Mouse (Mus musculus) hematopoietic stem cell, adult 5-6 weeks (primary cell): ENCODE results near the gene Nab2. TPM values are rescaled to one million over a fixed set of nuclear protein-coding genes. Genes with fewer than 3 reads are reported as not detected.
"Not testable (repeated sequence)": the region's sequence is repeated elsewhere in the genome, so short reads cannot be mapped to it uniquely, and the experiment has no call there.

ENCODE experiments used
- ATAC-seq, 2 experiments: fragments of 125-278 bp in 1 of 2; replicated peaks in 1 of 2; 2 replicates each; pipeline ENCODE4 v1.8.0; 2016 to 2017; ENCODE audit warnings: inconsistent platforms in 2 of 2, mild to moderate bottlenecking in 2 of 2, moderate number of reproducible peaks in 2 of 2, low read depth in 1 of 2, moderate TSS enrichment in 1 of 2; ENCODE audit not compliant: low FRiP score in 2 of 2, poor library complexity in 2 of 2, severe bottlenecking in 2 of 2, insufficient read depth in 1 of 2, low TSS enrichment in 1 of 2
- total RNA-seq: library from RNA; stranded (forward); fragments of 172-1452, 232-1000 nt; gene quantifications from 2 replicates; pipeline ENCODE4 v1.2.3, GENCODE M21; 2017

Gene Nab2
- total RNA-seq, 1 experiment from 2014 or later: 26.7 TPM

- ATAC-seq: no peak
Measured at GRCm38 (mm10) chr10:127661291-127661914, 7.0 kb downstream of the Nab2 start.

GRCm38 (mm10) chr10:127659551-127659950 lies 8.8 kb downstream of the Nab2 start:
- no peak for ATAC-seq

DNA sequence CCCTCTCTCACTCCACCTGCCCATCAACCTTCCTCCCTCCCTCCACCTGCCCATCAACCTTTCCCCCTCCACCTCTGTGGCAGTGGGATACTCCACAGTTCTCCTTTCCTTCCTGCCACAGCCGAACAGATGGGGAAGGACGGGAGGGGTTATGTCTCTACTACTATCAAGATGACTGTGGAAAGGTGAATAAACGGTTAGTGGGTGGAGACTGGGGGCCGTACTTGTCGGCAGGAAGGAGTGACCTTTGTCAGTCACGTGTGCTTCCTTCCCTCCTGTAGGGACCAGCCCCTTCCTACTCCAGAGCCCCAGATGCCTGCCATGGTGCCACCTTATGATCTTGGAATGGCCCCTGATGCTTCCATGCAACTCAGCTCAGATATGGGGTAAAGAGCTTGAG lies 10.3 kb downstream of the Nab2 start:
- peak in 1 of 2 experiments; percentile 16; a peak in 1 of 4 replicates for ATAC-seq

DNA sequence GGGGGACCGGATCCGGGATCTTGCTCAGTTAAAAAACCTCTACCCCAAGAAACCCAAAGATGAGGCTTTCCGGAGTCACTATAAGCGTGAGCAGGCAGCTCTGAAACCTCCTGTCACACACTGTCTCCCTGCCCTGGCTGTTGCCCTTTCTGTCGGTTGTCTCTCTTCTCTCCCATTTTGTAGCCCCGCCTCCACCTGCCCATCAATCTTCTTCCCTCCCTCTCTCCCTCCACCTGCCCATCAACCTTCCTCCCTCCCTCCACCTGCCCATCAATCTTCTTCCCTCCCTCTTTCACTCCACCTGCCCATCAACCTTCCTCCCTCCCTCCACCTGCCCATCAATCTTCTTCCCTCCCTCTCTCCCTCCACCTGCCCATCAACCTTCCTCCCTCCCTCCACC lies 10.8 kb downstream of the Nab2 start:
- ATAC-seq: not testable (repeated sequence)

- peak; percentile 60 to 62 for ATAC-seq
Measured at GRCm38 (mm10) chr10:127654970-127655579, 13.3 kb downstream of the Nab2 start.

- ATAC-seq: no peak
Measured at GRCm38 (mm10) chr10:127652906-127653638, 15.3 kb downstream of the Nab2 start.

DNA sequence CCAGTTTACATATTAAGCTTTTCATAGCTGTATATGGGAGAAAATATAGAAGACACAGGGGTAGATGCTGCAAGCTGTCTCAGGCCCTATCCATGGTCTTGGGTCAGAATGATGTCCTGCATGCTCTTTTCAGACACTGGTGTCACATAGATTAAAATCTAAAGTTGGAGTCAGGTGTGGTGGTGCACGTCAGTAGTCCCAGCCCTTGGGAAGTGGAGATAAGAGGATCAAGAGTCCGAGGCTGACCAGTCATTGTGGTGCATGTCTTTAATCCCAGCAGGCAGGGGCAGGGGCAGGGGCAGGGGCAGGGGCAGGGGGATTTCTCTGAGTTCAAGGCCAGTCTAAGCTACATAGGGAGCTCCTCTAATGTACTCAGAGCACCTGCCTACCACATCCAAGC lies 22.6 kb downstream of the Nab2 start:
- no peak for ATAC-seq

DNA sequence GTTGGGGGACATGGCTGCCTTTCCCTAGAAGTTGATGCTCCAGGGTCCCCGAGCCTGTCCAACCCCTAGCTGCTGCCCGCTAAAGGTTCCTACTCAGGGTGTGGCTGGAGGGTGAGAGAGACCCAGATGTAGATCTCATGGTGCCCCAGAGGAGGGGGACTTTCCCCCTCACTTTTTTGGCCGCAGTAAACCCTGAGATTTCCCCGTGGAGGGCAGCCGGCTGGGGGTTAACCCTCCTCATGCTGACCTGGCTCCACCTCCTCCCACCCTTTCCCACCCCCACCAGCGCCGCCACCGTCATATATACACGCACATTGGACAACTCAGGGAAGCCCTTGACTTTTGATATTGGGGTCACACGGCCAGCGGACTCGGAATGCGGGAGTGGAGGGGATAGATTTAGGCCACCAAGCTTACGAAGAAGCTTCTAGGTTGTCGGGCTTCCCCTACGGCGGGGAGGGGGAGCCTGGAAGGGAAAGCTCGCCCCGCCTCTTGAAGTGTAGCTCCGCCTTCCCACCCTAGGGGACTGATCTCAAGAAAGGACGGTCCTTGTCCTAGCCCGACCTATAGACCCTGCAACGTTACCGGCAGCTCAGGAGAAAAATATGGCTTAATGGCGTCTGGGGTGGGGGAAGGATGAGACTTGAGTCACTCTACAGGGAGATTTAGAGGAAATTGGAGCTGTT lies 24.7 kb downstream of the Nab2 start:
- peak; percentile 46 to 55 for ATAC-seq

DNA sequence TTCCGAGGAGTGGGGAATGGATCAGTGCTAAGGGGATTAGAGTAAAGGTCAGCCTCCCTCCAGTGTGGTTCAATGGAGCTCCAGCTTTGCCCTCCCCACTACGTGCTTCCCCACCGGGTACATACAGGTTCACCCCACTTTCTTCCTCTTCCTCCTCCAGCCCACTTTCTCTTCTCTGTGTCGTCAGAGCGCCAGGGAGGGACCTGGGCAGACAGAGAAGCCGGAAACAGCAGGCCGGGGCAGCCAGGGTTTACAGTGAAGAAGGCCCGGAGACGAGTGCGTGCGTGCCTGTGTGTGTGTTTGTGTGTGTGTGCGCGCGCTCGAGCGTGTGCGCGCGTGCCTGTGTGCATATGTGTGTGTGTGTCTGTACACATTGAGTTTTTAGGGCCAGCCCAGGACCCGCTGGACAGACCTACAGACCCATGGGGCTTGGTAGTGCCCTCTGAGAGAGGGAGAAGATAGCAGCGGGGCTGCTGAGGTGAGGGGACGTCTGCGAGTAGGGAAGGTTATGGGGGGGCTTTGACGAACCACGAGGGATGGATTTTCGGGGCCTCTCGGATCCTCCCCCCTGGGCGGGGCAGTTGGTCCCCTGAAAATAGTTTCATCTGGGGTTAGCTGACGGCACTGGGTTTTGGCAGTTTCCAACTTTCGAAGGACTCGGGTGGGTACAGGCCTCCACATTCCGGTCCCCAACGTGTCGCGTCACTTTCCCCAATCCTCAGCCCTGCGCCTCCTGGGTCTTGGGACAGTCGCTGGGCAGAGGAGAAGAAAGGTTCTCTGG lies 25.4 kb downstream of the Nab2 start, which contains the start of gene Stat6:
Gene Stat6, plus strand, starts transcription at position 215 of the 781 bp plus-strand sequence.
- ATAC-seq: peak; percentile 88 to 89

GRCm38 (mm10) chr10:127641861-127642771 lies 26.3 kb downstream of the Nab2 start:
- peak; percentile 43 to 52 for ATAC-seq

DNA sequence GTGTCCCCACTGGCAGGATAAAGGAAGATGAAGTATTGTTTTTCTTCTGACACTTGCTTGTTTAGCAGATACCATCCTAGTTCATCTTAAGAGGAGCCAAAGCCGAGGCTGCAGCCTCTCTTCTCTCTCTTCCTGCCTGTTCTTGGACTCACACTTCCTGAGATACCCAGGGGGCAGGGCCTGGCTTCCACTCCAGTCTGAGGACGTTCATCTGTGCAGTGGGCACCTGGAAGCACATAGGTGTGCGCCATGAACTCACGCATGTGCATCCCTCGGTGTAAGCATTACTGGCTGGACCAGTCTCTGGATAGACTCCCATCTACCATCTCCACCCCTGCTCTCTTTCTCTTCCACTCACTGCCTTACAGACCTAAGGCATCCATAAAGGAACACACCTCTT lies 27.9 kb downstream of the Nab2 start:
- no peak for ATAC-seq

- ATAC-seq: no peak
Measured at GRCm38 (mm10) chr10:127632668-127633271, 35.6 kb downstream of the Nab2 start.

GRCm38 (mm10) chr10:127631261-127632214 lies 36.8 kb downstream of the Nab2 start:
- ATAC-seq: peak; percentile 72 to 85

DNA sequence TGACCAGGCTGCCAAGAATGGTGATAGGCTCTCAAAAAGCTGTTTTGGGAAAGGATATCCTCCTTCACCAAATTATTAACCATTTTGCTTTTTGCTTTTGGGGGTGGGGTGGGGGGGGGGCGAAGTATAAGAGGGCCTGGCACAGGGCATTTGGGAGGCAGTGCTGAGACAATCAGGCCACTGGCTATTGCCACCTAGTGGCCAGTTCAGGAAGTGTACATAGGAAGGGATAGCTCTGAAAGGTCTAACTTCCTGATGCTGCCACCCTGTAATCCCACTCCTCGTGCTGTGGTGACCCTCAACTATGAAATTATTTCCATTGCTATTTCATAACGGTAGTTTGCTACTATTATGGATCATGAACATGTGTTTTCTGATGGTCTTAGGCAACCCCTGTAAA lies 41.9 kb downstream of the Nab2 start:
- peak in 1 of 2 experiments; percentile 33; a peak in 1 of 4 replicates for ATAC-seq
